Mouse (Mus musculus) ES-E14 (cell line): Measurements from ENCODE around the gene Crygd.

Experiments
- HCFC1 ChIP-seq: IDR thresholded peaks from 2 replicates; pipeline ENCODE4 v1.6.1; 2012; ENCODE audit warnings: low read length, inconsistent platforms, borderline replicate concordance; ENCODE audit not compliant: insufficient read depth
- MAFK ChIP-seq: IDR thresholded peaks from 2 replicates; pipeline ENCODE4 v1.6.1; 2014; ENCODE audit warnings: mild to moderate bottlenecking, low read depth, low read length, inconsistent platforms; ENCODE audit not compliant: insufficient read depth

DNA sequence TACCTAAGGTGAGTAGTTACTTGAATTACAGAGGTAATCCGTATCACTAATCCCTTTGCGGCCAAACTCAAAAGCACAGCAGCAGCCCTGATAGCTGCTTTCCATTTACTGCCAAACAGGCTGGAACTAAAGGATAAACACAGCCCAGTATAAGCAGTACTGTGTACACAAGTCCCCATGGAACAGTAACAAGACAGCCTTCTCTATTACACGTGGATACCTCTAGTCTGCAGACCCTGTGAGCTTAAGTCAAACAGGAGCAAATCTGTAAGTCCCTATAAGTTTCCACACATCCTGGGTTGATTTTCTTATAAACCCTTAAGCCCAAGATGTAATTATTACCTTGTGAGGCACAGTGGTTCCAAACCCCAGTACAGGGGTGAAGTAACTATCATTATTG lies 27.7 kb downstream of the Crygd start:
- TF ChIP-seq MAFK (no peak), HCFC1 (no peak)
